Mouse (Mus musculus) neural tube, embryonic 14.5 days (tissue): ENCODE data around the gene Gatb. TPM values are rescaled to one million over a fixed set of nuclear protein-coding genes. Genes with fewer than 3 reads are reported as not detected.

Source experiments
- ATAC-seq: fragments of 200-750 bp; cut with Nextera tagmentation; 2 replicates; pipeline ENCODE4 v1.8.0; 2017; ENCODE audit warnings: low read depth, mild to moderate bottlenecking, moderate TSS enrichment, moderate library complexity
- H3K27ac ChIP-seq: fragments of 300-500 bp; sonication (generic); 2 replicates; pipeline ENCODE4 v1.5.1; 2014; ENCODE audit warnings: low read depth, mild to moderate bottlenecking, control low read depth, low read length, moderate library complexity, mixed read lengths
- H3K27me3 ChIP-seq: fragments of 300-500 bp; sonication (generic); 2 replicates; pipeline ENCODE4 v1.6.1; 2014; ENCODE audit warnings: low read length; ENCODE audit not compliant: control insufficient read depth, insufficient read depth
- H3K36me3 ChIP-seq: fragments of 300-500 bp; sonication (generic); 2 replicates; pipeline ENCODE4 v1.6.1; 2014; ENCODE audit warnings: low read length, mixed read lengths; ENCODE audit not compliant: control insufficient read depth, insufficient read depth
- H3K4me1 ChIP-seq: fragments of 300-500 bp; sonication (generic); 2 replicates; pipeline ENCODE4 v1.6.1; 2014; ENCODE audit warnings: low read length; ENCODE audit not compliant: control insufficient read depth, insufficient read depth
- H3K4me2 ChIP-seq: fragments of 300-500 bp; sonication (generic); 2 replicates; pipeline ENCODE4 v1.6.1; 2014; ENCODE audit warnings: mild to moderate bottlenecking, low read depth, low read length, control low read depth
- H3K4me3 ChIP-seq: fragments of 300-500 bp; sonication (generic); 2 replicates; pipeline ENCODE4 v1.5.1; 2014; ENCODE audit warnings: low read depth, low read length, control low read depth, mixed read lengths
- H3K9ac ChIP-seq: fragments of 300-500 bp; sonication (generic); replicated peaks from 2 replicates; pipeline ENCODE4 v1.6.1; 2014; ENCODE audit warnings: low read depth, mild to moderate bottlenecking, control low read depth, low read length, mixed read lengths
- H3K9me3 ChIP-seq: fragments of 300-500 bp; sonication (generic); 2 replicates; pipeline ENCODE4 v1.6.1; 2016; ENCODE audit warnings: low read length; ENCODE audit not compliant: control insufficient read depth
- WGBS: fragments of 180-500 bp; shearing (Covaris S2); extraction: QIAGEN DNeasy Blood & Tissue Kit; methylation state at CpG from one replicate; pipeline ENCODE4 v1.1.7; 2014; 5-methylcytosine and 5-hydroxymethylcytosine counted together
- polyA plus RNA-seq: library from polyadenylated mRNA; unstranded; fragments of >200 nt; fragmentation: Nextera tagmentation; extraction: Ambion mirVana; gene quantifications from 2 replicates; pipeline ENCODE4 v1.2.1, GENCODE M21; 2014

Gatb gene
- polyA plus RNA-seq, 1 experiment from 2014 or later: 23.1 TPM

DNA sequence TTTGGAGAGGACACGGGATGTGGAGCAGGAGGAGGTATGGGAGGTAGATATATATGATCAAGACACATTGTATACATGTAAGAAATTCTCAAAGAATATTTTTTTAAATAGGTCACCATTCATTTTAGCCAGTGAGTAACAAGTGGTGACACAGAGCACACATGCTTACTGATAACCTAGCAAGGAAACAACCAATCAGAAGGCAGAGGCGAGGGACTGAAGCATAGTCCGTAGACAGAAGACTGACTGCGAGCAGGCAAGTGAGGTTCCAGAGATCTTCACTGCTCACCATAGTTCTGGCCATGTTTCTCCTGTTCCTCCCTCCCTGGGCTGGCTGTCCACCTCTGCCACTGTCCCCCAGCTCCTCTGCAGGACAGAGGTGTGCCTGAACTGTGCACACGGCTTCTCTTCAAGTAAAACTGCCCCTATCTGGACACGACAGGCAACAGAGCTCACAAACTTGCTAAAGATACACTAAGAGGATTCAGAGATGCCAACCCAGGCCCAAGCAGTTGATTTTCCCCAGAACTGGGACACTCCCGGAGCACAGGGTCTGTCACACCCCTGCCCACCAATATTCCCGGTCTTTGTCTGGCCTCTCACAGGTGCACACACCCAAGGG lies 105.5 kb downstream of the Gatb start:
- Histone ChIP-seq H3K9ac (no peak overlapping the region), H3K4me3 (no peak overlapping the region), H3K27ac (no peak overlapping the region), H3K4me1 (no peaks in the 10 kb centered on the region), H3K9me3 (no peaks in the 10 kb centered on the region), H3K27me3 (no peaks in the 10 kb centered on the region), H3K4me2 (no peak overlapping the region), H3K36me3 (no peaks in the 10 kb centered on the region)
- 84% methylated on average over 8 of the region's 8 CpGs for WGBS
- ATAC-seq: no peak

DNA sequence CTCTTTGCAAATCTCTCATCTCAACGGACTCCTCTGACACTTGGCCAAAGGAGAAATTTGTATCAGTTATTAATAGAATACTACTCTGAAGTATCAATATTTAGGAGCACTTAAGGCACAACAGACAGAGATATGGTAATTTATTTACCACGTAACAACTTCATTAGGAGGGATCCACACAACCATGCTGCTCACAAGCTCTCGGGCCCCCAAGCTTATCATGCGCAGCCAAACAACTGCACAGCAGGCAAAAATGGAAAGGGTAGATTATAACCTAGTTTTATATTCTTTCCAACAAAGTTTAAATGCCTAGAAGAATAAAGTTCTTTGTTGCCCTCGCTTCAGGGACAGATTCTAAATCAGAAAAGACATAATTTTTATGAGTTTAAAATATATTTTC lies 106.0 kb downstream of the Gatb start:
- H3K27ac ChIP-seq: no peak overlapping the region
- ATAC-seq: no peak
- H3K36me3 ChIP-seq: no peaks in the 10 kb centered on the region
- H3K4me1 ChIP-seq: no peaks in the 10 kb centered on the region
- H3K27me3 ChIP-seq: no peaks in the 10 kb centered on the region
- no peak overlapping the region for H3K9ac ChIP-seq
- H3K9me3 ChIP-seq: no peaks in the 10 kb centered on the region
- H3K4me2 ChIP-seq: no peak overlapping the region
- 81% methylated on average over 5 of the region's 5 CpGs for WGBS
- no peak overlapping the region for H3K4me3 ChIP-seq

DNA sequence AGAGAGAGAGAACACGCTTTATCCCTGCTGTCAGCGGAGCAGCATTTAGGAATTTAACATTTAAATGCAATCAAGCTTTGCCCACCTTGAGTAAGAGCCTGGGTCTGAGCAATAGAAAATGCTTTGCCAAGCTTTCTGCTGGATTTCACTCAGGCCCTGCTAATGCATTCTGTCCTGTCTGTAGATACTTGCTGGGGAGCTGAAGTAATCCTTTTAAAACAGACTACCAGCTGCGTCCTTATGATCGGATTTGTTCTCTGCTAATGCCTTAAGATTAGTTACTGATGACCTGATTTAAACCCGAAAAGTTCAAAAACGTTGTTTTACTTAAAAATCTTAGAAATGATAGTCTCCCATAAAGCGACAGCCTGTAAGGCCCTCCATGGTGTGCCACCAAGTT lies 107.2 kb downstream of the Gatb start:
- 91% methylated on average over 7 of the region's 7 CpGs for WGBS
- no peak for ATAC-seq
- Histone ChIP-seq H3K27ac (no peak overlapping the region), H3K36me3 (no peaks in the 10 kb centered on the region), H3K4me1 (no peaks in the 10 kb centered on the region), H3K9ac (no peak overlapping the region), H3K27me3 (no peaks in the 10 kb centered on the region), H3K4me3 (no peak overlapping the region), H3K4me2 (no peak overlapping the region), H3K9me3 (no peaks in the 10 kb centered on the region)

DNA sequence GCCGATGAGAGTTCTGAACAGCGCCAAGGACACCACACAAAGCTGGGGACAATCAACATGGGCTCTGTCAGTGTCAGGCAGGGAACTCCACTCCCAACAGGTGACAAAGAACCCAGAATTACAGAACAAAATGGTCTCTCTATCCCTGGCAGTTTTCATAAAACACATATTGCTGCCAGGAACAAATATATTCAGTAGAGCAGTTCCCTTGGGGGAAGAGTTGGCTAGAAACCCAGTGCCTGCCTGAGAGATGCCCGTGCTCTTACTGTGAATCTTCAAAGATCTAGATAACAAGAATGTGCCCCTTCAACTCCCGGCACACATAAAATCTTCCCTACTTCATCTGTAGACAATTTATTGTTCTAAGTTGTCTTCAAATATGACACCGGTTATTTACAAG lies 109.7 kb downstream of the Gatb start:
- no peaks in the 10 kb centered on the region for H3K36me3 ChIP-seq
- 84% methylated on average over 5 of the region's 5 CpGs for WGBS
- H3K9me3 ChIP-seq: no peaks in the 10 kb centered on the region
- no peak overlapping the region for H3K9ac ChIP-seq
- no peaks in the 10 kb centered on the region for H3K4me1 ChIP-seq
- no peak overlapping the region for H3K27ac ChIP-seq
- H3K4me2 ChIP-seq: no peak overlapping the region
- no peak for ATAC-seq
- no peak overlapping the region for H3K4me3 ChIP-seq
- no peaks in the 10 kb centered on the region for H3K27me3 ChIP-seq

DNA sequence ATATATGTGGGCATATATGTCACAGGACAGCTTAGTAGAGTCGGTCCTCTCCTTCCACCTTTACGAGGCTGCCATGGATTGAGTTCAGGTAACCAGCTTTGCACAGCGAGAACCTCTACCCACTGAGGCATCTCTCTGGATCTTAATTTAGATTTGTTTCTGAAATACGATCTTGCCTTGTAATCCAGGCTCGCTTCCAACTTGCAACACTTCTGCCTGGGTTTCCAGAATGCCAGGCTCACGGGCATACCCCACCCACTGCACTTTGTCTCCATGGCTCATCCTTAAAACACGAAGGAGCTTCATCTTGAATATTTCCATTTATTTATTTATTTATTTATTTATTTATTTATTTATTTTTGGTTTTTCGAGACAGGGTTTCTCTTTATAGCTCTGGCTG lies 111.4 kb downstream of the Gatb start:
- WGBS: 92% methylated on average over 8 of the region's 8 CpGs
- Histone ChIP-seq H3K4me2 (no peak overlapping the region), H3K4me1 (no peaks in the 10 kb centered on the region), H3K27ac (no peak overlapping the region), H3K9me3 (no peaks in the 10 kb centered on the region), H3K9ac (no peak overlapping the region), H3K36me3 (no peaks in the 10 kb centered on the region), H3K4me3 (no peak overlapping the region), H3K27me3 (no peaks in the 10 kb centered on the region)
- ATAC-seq: no peak

DNA sequence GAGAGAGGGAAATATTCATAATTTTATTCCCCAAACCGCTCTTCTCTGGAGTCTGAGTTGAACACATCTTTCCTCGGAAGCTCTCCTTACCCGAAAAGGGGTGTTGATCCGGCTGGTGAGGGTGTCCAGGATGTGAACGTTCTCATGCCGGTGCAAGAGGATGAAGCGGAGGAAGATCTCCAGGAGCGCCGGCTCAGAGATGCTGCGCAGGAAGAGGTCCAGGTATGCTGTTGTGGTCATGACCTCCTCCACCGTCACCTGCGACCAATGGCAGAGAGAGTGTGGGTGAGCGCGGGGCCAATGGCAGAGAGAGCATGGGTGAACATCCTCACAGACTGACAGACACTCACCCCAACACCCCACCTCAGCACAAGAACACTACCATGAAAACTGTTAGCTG lies 114.4 kb downstream of the Gatb start:
- Histone ChIP-seq H3K27me3 (no peaks in the 10 kb centered on the region), H3K27ac (no peak overlapping the region), H3K4me3 (no peak overlapping the region), H3K9ac (no peak overlapping the region), H3K4me1 (no peaks in the 10 kb centered on the region), H3K36me3 (no peaks in the 10 kb centered on the region), H3K9me3 (no peaks in the 10 kb centered on the region), H3K4me2 (no peak overlapping the region)
- WGBS: 96% methylated on average over 14 of the region's 14 CpGs
- ATAC-seq: no peak

DNA sequence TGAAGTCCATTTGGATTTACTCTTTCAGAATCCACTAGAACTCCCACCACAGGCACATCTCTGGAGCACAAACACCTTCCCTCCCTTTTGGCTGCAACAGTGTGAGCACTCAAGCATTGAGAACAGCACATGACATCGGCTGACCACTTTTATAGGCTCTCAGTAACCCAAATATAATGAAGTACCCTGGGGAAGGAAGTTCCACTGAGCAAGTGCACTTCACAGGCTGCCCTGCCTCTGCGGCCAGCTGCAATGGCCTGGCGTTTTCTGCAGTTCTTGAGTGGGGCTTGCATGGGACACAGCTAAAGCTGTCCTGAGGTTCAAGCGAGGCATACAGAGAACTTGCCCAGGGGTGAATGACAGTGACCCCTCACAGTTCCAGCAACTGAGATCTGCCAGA lies 117.2 kb downstream of the Gatb start:
- Histone ChIP-seq H3K36me3 (no peaks in the 10 kb centered on the region), H3K4me2 (no peak overlapping the region), H3K4me1 (no peaks in the 10 kb centered on the region), H3K27me3 (no peaks in the 10 kb centered on the region), H3K27ac (no peak overlapping the region), H3K4me3 (no peak overlapping the region), H3K9me3 (no peaks in the 10 kb centered on the region), H3K9ac (no peak overlapping the region)
- 71% methylated on average over 4 of the region's 4 CpGs for WGBS
- ATAC-seq: no peak

DNA sequence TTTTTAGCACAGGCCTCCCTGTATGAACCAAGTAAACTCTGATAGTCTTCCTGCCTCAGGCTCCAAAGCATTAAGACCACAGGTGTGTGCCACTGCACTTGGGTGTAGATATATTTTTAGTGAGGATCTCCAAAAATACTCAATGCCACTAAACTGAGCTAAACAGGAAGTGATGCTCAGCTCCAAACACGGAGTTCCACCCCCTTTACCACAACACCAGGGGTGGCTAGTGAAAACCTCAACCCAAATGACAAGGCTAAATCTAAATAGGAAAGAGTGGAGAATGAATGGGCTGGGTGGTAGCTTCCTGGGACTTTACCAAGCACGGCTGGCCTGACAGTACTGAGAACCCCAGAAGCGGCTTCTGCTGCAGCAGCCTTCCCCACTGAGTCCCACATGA lies 119.1 kb downstream of the Gatb start:
- Histone ChIP-seq H3K9ac (no peak overlapping the region), H3K27me3 (no peaks in the 10 kb centered on the region), H3K4me2 (no peak overlapping the region), H3K36me3 (no peaks in the 10 kb centered on the region), H3K4me1 (no peaks in the 10 kb centered on the region), H3K9me3 (no peaks in the 10 kb centered on the region), H3K27ac (no peak overlapping the region), H3K4me3 (no peak overlapping the region)
- no peak for ATAC-seq
- WGBS: 61% methylated on average over 3 of the region's 3 CpGs

DNA sequence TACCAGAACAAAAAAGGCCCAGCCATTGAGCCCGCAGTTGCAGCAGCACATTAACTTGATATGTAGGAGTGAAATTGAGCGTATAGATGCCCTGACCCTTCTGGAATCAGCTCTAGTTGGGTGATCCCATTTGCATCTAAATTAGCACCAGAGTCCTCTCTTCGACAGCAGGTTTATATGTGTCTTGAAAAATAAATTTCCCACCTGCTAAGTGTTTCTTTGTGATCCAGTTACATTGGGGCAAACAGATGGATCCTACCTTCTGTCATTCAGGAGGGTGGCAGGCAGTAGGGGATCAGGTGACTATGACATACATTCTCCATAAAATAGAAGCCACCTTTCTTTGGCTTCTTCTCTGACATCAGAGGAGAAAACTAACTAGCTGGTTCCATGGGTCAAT lies 121.1 kb downstream of the Gatb start:
- Histone ChIP-seq H3K4me1 (no peaks in the 10 kb centered on the region), H3K9ac (no peak overlapping the region), H3K27me3 (no peaks in the 10 kb centered on the region), H3K4me2 (no peak overlapping the region), H3K27ac (no peak overlapping the region), H3K4me3 (no peak overlapping the region), H3K9me3 (no peaks in the 10 kb centered on the region), H3K36me3 (no peaks in the 10 kb centered on the region)
- ATAC-seq: no peak
- WGBS: 40% methylated on average over 3 of the region's 3 CpGs
